Mouse (Mus musculus): ENCODE results near the gene Il10. TPM values are rescaled to one million over a fixed set of nuclear protein-coding genes. Genes with fewer than 3 reads are reported as not detected.
A peak's percentile ranks its signal among the peaks of the same experiment; 100 is the strongest.
"Not testable (repeated sequence)": the region's sequence is repeated elsewhere in the genome, so short reads cannot be mapped to it uniquely, and the experiment has no call there.

Il10 gene
- total RNA-seq, 1 experiment from 2014 or later, result not detected

DNA sequence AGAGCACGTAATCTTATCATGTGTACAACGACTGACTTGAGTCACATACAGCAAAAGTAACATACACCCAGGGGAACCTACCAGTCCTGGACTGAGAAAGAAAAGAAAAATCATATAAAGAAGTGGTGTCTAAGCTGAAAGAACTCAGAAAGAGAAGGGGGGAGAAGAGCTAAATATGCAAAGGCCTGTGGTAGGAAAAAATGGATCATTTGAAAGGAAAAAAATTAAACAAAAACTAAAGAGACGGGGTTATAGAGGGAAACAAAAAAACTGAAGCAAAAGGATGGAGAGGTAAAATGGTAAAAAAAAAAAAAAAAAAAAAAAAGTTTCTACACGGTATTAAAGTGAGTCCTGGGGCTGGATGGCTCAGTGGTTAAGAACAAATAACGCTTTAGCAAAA is 5.7 kb upstream of the Il10 start:
- ATAC-seq (replicated peaks; ENCODE audit: insufficient number of reproducible peaks, low FRiP score, low TSS enrichment, poor library complexity, severe bottlenecking), result no peak

- peak; percentile 58; the same call in 1 of the 2 replicates for ATAC-seq (replicated peaks; ENCODE audit: insufficient number of reproducible peaks, low FRiP score, low TSS enrichment, poor library complexity, severe bottlenecking)
Measured at GRCm38 (mm10) chr1:131015281-131015680, 4.4 kb upstream of the Il10 start.

DNA sequence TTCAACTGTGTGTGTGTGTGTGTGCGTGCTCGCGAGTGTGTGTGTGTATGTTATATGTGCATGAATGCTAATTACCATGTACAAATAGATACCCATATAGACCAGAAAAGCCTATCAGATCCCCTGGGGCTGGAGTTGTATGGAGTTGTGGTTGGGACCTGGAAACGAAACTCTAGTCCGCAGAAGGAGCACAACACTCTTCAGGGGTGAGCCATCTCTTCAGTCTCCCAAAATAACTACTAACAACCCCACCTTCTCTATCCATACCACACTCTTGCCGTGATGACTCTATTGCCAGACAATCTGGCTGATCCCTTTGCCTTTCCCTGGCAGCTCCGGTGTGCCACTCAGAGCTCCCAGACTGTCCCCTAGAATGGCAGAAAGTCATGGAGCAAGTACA is 3.8 kb upstream of the Il10 start:
- no peak for ATAC-seq (replicated peaks; ENCODE audit: insufficient number of reproducible peaks, low FRiP score, low TSS enrichment, poor library complexity, severe bottlenecking)

DNA sequence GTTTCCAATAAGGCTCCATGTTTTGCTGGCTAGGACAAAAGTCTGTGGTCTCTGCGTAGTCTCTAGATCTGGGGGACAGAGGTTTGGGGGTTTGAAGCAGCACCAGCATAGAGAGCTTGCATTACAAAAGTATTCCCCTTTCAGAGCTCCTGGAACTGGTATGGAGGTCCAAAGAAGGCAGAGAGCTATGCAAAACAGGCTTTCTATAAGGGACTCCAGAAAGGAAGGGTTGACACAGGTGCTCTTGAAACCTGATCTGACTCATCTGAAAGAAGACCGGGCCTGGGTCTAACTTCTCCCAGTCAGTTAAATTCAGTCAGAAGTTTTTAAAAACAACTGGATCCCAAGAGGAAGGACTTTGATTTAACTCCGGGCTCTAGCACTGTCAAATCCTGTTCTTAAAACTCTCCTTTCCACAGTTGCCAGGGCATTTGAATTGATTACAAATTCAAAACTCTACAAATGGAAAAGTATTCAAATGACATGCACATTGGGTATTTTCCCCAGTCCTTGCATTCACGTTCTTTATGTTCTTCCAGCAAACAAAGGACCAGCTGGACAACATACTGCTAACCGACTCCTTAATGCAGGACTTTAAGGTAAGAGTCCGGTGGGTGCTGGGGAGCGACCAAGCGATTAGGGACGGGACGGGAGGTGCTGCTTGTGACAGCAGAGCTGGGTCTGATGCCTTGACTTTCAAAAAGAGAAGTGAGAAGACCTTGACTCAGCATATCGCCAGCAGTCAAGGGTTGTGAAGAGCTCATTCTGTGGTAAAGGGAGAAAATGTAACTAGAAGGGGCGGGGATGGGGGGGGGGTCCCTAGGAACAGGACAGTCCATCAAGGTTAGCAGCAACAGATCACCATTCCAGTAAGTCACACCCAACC is 1.0 kb downstream of the Il10 start:
- ATAC-seq (replicated peaks; ENCODE audit: insufficient number of reproducible peaks, low FRiP score, low TSS enrichment, poor library complexity, severe bottlenecking), result peak; percentile 42; the same call in 1 of the 2 replicates

DNA sequence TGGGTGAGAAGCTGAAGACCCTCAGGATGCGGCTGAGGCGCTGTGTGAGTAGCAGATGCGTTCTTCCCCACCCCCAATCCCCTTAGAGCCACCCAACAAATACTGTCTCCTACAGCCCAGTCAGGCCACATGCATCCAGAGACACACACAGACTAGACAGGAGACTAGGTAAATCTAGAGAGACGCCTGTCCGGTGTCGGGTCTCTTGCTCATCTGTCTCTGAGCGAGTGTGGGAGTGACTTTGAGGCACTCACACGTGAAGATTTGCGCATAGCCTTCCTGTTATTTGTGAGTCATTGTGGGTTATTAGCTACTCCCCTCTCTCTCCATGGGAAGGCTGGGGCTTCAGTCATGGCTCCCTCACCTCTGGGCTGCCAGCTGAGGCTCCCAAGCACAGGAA is 1.8 kb downstream of the Il10 start:
- ATAC-seq (replicated peaks; ENCODE audit: insufficient number of reproducible peaks, low FRiP score, low TSS enrichment, poor library complexity, severe bottlenecking), result no peak; the same call in 1 of the 2 replicates

DNA sequence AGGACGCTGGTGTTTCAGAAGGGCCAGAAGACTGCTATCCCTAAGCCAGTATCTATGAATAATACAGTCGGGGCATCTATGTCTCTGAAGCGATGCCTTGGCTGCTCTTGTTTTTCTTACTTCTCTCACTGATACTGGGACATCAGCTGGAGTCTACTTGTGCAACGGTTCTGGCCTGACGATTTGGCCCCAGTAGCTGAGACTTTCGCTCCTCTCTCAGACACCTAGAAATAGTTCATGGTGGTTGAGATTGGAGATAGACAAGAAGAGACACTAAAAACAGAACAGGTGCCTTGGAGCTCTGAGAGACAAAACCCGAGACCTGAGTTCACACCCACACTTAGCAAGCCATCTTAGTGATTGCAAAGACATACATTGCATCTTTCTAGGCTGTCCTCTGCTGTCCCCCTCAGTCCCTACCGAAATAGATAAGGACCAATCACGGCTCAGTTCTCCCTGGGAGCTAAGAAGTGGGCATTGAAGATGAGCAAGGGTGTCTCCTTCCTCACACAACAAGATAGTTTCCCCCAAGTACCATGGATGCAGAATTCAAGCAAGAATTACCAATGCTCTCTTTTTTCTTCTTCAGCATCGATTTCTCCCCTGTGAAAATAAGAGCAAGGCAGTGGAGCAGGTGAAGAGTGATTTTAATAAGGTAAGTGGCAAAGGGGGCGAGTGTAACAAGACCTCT is 2.4 kb downstream of the Il10 start:
- ATAC-seq (replicated peaks; ENCODE audit: insufficient number of reproducible peaks, low FRiP score, low TSS enrichment, poor library complexity, severe bottlenecking), result no peak

- no peak; the same call in 1 of the 2 replicates for ATAC-seq (replicated peaks; ENCODE audit: insufficient number of reproducible peaks, low FRiP score, low TSS enrichment, poor library complexity, severe bottlenecking)
Measured at GRCm38 (mm10) chr1:131022591-131023249, 3.1 kb downstream of the Il10 start.

DNA sequence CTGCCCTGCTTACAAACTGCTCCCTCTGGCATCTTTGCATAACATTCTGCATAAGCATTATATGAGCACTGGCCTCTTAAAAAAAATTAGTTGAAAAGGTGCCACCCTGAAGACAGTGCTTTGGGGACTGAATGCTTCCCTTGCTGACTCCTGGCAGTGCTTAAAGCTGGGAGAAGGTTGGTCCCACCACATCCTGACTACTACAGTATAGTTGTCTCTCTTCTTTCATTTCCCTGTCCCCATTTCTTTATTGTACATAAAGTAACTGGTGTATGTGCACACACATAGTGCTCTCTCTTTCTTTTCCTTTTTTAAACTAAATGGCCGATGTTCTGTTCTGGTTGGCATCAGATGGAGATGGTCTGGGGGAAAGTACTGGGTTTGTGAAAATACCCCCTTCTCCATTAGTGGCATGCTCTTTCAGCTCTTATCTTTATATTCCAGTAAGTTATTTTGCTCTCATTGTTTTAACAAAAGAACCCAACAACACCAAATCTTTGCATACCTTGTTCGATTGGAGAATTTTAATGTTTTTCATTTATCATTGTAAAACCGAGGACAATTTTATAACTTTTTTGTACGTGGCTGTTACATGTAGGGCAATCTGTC is 3.7 kb downstream of the Il10 start:
- ATAC-seq (replicated peaks; ENCODE audit: insufficient number of reproducible peaks, low FRiP score, low TSS enrichment, poor library complexity, severe bottlenecking), result not testable (repeated sequence)

DNA sequence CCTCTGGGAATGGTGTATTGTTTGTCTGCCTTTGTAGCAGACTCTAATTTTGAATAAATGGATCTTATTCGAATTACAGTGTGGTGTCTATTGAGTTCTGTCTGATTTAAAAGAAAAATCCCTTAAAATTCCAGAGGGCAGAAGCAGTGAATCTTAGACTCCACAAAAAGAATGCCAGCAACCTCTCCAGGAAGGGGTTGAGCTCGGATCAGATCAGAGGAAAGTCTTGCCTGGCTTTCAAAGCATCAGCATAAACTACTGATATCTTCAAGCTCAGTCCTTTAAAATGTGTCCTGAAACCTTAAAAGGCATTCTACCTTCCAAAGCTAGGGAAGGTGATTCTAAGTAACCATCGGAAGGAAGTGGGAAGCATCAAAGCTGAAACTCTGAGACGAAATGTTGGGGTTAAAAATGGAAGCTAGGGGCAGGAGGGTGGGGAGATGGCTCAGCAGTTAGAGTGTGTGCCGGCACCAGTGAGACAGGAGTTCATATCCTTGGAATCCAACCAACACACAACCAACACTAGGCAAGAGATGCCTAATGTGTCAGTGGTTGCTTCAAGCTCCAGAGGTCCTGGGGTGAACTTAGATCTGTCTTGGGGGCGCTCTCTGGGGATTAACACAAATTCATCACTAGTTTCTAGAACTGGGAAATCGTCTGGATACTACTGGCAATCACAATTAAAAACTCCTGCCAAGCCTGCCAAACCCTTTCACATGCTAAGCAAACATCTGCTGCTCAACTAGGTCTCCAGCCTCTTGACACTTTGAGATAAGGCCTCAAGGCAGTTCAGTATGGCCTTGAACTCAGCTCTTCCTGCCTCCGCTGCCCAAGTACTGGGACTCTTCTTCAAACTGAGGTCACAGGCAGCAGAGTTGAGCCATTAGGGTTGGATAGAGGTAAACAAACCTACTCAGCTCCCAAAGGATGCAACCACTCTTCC is 5.5 kb downstream of the Il10 start:
- no peak for ATAC-seq (replicated peaks; ENCODE audit: insufficient number of reproducible peaks, low FRiP score, low TSS enrichment, poor library complexity, severe bottlenecking)

- ATAC-seq (replicated peaks; ENCODE audit: insufficient number of reproducible peaks, low FRiP score, low TSS enrichment, poor library complexity, severe bottlenecking), result peak; percentile 48
Measured at GRCm38 (mm10) chr1:131025843-131026190, 6.2 kb downstream of the Il10 start.

DNA sequence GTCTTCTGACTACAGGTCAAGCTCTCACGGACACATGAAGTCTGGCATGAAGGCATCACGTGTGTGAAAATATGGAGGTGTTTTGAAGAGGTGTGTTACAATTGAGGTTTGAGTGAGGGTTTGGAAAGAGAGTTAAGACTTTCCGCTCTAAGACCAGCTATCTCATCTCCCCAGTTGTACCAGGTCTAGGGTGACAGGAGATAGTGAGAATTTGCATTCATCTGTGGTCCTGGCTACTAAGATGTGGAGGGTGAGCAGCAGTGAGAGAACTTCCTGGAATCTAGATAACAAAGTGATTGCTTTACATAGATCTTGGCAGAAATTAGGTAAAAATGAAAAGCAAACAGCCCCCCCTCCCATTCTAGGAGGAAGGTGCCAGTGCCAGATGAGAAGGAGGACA is 9.6 kb downstream of the Il10 start:
- ATAC-seq (replicated peaks; ENCODE audit: insufficient number of reproducible peaks, low FRiP score, low TSS enrichment, poor library complexity, severe bottlenecking), result no peak

GRCm38 (mm10) chr1:131030261-131030660 is 10.6 kb downstream of the Il10 start:
- no peak for ATAC-seq (replicated peaks; ENCODE audit: insufficient number of reproducible peaks, low FRiP score, low TSS enrichment, poor library complexity, severe bottlenecking)

DNA sequence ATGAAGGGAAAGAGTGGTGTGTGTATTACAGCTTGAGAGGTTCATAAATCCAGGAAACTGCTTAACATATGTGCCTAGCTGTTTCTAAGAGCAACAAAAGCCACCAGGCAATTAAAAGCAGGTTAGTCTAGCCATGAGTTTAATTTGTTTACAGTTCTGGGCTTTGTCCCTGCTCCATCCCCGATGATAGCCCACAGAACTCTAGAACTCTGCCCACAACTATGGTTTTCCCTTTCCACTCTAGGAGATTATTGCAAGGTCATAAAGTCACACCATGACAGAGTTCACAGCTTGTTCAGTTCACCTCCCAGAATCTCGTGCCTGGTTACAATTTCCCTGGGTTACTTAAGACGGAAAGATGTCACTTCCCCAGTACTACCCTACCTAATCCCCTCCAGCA is 11.6 kb downstream of the Il10 start:
- no peak for ATAC-seq (replicated peaks; ENCODE audit: insufficient number of reproducible peaks, low FRiP score, low TSS enrichment, poor library complexity, severe bottlenecking)

DNA sequence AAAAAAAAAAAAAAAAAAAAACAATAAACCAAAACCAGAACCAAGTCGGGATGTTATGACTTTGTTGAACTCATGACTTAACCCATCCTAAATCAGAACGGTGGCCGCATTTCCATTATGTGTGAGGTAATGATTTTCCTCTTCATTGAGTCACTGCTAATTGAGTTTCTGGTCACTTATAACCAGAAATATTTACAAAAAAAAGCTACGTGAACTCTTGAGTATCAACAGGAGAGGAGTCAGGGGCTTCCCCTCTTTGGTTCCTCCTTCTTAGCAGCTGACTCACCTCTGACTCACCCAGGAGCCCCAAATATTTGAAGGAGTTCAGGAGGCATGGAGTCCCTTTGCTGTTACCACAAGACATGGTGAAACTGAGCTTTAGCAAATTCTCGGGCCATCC is 18.4 kb downstream of the Il10 start:
- peak; percentile 90 for ATAC-seq (replicated peaks; ENCODE audit: insufficient number of reproducible peaks, low FRiP score, low TSS enrichment, poor library complexity, severe bottlenecking)

DNA sequence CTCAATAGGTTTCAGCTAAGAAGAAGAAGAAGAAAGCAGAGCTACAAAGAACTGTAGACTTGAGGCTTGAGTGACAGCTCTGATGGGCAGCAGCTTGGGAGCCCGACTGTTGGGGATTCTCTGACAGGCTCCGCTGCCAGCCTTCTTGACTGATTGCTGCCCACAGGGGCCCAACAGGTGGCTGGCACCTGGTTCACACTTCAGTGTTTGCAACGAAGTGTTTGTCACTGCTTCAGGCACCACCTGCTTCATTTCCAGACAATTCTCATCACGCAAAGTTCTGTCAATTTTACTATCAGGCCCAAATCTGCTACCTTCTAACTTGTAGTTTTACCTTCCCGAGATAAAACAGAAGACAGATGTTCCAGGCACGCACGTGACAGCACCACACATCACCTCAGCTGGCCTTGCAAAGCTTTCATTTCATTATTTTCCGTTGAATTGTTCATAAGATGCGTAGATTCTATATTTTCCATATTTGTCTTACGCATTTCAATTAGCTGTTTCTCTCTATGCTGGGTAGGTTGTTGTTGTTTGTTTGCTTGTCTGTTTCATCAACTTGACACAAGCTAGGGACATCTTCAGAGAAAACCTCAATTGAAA is 18.9 kb downstream of the Il10 start:
- no peak for ATAC-seq (replicated peaks; ENCODE audit: insufficient number of reproducible peaks, low FRiP score, low TSS enrichment, poor library complexity, severe bottlenecking)

GRCm38 (mm10) chr1:131039479-131039878 is 19.8 kb downstream of the Il10 start:
- no peak for ATAC-seq (replicated peaks; ENCODE audit: insufficient number of reproducible peaks, low FRiP score, low TSS enrichment, poor library complexity, severe bottlenecking)

DNA sequence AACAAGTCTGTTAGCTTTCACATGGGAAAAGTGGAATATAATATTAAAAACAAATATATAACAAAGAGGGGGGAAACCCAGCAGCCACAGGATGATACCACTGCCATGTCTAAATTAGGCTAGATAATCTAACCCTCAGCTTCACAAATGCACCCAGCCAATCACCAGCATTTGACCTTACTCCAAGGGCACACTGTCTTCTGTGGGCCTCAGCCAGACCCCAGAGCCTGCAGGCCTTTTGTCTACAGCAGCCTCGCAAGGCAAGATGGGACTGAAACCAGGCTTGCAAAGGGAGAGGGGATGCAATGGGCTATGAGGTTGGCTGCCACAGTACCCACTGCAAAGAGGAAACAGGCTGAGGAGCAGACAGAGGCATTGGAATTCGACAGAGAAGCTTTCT is 22.6 kb downstream of the Il10 start:
- ATAC-seq (replicated peaks; ENCODE audit: insufficient number of reproducible peaks, low FRiP score, low TSS enrichment, poor library complexity, severe bottlenecking), result no peak

DNA sequence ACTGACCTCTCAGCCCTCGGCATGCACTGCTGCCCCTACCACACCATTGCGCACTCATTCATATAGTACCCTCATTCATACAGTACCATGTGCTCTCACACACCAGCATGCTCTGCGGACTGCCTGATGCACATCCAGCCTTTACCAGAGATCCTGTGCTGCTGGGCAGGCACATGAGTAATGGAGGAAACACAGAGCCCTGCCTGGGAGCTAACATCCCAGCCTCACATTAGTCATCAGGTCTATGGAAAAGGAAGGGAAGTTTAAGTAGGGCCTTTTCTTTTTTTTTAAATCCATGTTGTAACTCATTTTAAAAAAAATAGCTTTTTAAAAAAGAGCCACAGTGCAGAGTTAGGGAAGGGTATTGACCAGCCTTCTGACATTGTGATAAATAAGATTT is 23.1 kb downstream of the Il10 start:
- ATAC-seq (replicated peaks; ENCODE audit: insufficient number of reproducible peaks, low FRiP score, low TSS enrichment, poor library complexity, severe bottlenecking), result no peak

All from monocyte, adult 5-6 weeks (primary cell).